Mouse (Mus musculus): ENCODE measurements around the gene Acbd5.
"Not testable (repeated sequence)": the region's sequence is repeated elsewhere in the genome, so short reads cannot be mapped to it uniquely, and the experiment has no call there.

Gene Acbd5

DNA sequence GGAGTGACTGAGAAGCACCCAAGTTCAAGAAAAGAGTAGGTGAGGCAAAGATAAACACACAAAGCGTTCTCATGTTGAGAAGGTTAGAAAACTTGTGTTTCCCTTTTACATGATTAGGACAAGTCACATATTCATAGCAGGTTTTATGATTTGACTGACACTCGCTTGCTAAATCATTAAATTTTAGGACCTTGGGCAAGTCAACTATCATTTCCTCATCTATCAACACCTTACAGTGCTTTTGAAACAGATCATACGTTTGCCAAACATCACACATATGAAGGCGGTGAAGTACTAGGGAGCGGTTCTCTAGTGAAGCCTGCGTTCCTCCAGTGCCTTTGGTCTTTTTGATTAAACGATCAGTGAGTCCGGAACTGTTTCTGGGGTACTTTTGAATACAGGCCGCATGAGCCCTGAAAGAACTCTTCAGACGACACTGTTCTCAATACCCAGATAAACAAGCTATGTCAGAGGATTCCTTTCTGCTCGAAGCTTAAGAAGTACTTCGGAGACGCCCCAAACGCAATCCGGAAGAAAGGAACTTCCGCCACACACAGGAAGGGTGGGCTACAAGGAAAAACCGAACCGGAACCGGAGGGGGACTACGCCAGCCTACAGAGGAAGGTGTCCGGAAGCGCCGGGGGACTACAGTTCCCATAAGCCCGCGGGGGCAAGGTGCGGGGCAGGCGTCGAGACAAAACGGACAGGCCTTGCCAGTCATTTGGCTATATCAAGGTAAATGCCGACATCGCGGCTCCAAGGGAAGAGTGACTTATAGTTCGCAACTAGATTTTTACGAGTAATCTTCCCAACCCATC lies at the start of gene Acbd5:
TSS of gene Acbd5 (plus strand) at position 616 of the 818 bp plus-strand sequence.
- DNase-seq: peak; percentile 89

DNA sequence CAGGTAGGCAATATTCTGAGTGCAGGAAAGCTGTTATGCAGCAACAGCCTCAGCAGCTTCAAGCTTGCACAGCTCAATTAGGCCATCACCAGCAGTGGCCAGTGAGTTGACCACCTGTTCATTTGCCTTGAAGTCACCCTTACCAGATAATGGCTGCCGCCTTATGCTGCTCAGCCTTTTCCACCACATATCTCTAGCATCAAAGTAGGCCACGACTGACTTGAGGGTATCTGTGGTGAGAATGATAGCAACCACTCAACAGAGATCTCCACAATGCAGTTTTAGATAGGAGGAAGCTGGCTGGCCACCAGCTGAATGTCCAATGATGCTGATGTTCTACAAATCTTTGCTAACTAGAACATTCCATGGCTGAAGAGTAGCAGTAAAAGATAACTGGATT lies 48.8 kb upstream of the Acbd5 start:
- no peak for DNase-seq

DNA sequence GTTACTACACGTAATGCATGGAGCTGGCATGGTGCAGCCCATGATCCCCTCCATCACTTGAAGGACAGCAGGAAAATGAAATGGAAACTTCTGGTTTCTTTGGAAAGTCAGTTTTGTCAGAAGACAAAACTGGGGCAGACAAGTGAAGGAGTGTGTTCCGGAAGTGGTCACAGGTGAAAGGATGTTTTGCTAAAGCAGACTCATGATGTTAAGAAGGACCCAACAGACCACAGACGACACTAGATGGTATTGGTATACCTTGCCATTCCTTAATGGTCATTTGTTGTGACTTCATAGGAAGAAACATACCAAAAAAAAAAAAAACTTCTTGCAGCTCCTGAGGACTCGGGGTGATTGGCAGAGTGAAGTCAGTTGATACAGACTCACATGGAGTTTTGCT lies 46.6 kb upstream of the Acbd5 start:
- no peak for DNase-seq

DNA sequence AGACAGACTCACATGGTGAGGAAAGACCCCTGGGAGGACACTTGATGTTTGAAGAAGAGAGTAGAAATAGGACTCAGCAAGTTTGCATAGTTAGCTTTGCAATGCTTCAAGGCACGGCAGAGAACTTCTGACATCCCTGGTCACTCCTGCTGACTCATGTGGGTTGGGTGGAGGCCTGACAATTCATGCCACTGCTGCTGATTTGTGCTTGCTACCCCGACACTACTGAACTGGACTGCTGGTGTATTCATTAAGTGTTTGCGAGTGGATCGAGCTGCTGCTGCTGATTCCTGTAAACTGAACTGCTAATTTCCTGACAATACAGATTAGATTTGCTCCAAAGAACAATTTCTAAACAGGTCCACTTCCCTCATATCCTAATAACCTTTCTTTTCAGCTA lies 46.2 kb upstream of the Acbd5 start:
- no peak for DNase-seq

DNA sequence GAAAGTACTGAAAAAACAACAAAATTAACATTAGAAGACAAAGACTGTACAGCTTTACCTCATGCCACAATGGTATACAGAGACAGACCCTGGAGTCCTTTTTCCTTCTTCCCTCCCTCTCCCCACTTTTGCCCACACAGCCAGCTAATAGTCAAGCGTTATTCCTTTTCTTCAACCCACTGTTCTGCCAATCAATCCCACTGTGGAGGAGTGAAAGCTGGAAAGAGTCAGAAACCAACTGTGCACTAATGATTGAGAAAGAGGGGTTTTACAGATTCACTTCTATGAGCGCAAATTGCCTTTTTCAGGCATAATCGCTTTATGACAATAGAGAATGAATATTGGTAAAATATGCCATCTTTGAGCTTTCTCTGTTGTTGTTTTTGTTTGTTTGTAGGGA lies 44.9 kb upstream of the Acbd5 start:
- no peak for DNase-seq

DNA sequence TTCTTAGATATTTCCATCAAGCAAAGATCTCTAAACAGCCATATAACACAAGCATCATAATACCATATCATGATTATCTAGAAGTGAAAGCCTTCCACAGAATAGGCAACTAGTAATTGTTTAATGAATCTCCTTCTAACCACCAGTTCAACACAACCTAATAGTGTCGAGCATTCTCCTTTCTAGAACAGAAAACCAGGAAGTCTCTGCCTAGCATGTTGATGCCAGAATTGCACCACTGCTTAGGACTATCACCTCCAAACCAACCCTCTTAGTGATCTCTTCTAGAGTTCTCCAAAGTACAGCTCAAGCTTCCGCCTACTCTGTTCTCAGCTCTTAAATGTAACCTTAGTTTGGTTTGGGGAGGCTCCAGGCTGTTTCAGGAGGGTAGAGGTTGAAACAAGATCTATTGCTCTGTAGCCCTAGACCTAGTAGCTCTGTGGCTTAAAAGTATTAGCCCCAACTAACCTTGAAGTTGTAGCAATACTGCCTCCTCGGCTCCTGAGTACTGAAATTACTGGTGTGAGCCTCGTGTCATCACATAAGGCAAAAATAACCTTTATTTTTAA lies 44.2 kb upstream of the Acbd5 start:
- no peak for DNase-seq

DNA sequence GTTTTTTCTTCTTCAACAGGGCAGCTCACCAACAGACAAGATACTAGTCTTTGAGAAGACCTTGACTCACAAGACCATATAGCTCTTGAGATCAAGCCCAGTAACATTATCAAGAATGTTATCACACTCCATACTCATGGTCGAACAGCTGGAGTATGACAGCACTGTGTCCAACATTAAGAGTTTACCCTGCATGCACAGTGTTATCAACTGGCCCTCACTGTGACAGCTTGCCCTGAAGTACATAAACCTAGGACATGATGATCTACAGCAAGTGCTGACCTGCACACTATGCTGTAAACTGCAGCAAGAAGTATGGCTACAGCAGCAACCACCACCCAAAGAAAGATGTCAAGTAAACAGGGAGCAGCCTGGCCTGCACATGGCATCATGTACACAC lies 41.6 kb upstream of the Acbd5 start:
- DNase-seq: no peak

DNA sequence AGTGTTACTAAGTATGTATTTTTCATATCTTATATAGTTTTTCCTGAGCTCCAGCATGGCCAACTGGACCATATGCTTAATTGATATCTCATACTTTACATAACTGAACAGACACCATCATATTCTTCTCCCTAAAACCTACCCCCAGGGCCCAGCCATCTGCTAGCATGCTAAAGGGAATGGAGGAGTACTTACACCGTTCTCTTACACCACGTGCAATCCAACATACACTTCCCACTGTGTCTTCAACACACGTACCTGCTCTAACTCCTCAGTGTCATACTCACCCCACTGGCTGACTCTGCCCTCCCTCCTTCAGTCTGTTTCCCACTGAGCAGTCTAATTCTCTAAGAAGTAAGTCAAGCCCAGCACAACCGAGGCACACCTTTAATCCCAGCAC lies 39.1 kb upstream of the Acbd5 start:
- DNase-seq: no peak

DNA sequence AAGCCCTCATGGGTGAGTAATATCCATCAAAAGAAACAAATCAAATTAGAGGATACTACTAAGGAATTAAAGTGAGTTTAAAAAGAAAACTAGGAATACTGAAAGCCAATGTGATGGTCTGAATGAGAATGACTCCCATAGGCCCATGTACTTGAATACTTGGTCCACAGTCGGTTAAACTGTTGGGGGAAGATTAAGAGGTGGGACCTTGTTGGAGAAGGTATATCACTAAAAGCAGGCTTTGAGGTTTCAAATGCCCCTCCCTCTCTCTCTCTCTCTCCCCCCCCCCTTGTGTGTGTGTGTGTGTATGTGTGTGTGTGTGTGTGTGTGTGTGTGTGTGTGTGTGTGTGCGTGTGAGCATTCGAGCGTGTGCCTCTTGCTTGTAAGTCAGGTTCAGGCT lies 37.3 kb upstream of the Acbd5 start:
- DNase-seq: no peak

DNA sequence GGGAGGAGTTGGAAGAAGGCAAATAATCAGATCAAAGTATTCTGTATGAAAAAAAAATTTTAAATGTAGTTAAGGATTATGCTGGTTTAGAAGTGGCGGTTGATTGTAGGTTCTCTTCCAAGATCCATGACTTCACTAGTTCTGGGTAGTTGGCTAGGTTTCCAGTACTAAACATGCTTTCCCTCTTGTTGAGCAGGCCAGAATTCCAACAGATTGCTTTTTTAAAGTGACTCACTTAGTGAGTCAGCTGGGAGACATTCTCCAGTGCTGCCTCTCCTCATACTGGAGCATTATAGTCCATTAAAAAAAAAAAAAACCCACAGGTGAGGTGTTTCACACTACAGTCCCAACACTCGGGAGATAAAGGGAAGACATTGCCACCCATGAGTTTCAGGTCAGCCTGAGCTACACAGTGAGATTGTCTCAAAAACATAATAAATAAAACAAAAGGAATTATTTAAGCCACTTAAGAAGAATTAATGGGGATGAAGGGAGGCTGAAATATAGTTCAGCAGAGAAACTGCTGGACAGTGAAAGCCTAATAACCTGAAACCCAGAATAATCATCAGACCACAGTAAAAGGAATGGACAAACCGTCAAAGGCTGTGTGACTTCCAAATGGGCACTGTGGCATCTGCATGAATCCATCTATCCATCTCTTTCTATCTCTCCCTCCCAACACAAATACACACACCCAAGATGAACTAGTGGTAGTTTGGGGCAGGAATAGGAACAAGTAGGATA lies 33.1 kb upstream of the Acbd5 start:
- no peak for DNase-seq

DNA sequence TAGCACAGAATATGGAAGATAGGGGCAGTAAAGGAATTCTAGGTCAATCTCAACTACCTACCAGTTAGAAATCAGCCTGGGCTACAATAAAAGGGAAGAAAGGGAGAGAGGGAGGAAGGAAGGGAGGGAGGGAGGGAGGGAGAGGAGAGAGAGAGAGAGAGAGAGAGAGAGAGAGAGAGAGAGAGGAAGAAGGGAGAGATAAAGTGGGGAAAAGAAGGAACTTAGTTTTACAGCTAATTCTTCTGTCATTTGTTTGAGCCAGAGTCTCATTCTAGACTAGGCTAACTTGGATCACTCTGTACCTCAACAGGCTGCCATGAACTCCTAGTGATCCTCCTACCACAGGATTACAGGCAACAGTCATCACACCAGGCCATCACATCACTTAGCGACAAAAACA lies 32.5 kb upstream of the Acbd5 start:
- DNase-seq: no peak

DNA sequence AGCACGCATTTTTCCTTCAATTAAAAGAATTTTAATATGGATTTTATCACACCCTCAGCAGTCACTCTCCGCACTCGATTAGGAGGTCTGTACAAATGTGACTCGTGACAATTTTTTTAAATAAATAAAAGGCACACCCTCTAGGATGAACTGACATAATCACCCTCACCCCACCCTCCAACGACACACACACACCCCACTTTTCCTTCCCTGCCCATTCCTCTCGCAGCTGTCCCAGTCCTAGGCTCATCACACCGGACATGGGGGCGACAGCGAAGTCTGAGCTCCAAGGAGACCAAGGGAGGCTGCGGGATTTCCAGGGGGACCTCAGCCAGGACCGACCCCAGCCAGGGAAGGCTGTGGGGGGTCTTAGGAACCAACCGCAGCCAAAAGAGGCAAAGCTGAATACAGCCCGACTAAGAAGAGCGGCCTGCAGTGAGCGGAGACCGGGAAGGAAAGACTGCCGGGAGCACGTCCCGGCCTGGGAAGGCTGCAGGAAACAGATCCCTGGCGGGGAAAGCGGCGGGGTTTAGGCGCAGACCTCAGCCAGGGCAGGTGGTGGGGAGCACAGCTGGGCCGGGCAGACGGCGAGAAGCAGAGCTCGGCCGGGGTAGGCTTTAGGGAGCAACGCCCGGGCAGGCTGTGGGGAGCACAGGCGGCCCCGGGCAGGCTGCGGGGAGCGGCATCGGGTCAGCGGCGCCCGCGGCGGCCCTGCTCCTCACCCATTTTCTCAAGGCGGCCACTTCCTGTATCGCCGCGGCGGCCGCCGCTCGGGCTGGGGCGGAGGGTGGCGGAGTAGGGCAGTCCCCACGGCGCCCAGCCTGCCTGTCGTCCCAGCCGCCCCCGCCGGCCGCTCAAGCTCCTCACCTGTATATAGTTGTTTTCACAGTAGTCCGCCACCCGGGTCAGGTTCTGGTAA lies 28.6 kb upstream of the Acbd5 start:
- no peak for DNase-seq

DNA sequence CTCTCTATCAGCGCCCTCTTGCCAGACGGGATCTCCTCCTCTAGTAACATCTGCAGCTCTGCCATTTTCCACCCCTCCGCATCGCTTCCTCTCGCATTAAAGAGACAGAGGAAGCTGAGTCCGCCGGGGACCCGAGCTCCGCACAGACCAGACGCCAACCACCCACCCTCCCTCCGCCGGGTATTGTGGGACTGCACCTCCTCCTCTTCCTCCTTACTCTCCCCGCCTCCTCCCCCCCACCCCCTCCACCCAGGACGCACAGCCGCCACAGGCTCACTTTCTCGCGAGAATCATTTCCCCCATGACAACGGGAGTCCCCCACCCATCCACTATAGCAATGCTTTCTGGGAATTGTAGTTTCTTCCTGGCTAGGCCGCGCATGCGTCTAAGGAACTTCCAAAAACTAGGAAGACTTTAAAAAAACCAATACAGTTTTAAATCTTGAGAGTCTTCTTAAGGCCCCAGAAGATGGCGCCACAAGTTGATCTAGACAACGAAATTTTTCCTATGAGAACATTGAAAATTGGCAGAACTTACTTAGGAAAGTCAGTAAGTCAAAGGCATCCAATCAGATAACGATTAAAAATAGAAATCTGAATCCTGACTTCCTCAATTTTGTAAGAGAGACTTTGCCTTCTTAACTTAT lies 27.8 kb upstream of the Acbd5 start, which contains the start of gene Abi1:
TSS of gene Abi1 (minus strand) at position 241 of the 646 bp plus-strand sequence.
- DNase-seq: peak; percentile 87

DNA sequence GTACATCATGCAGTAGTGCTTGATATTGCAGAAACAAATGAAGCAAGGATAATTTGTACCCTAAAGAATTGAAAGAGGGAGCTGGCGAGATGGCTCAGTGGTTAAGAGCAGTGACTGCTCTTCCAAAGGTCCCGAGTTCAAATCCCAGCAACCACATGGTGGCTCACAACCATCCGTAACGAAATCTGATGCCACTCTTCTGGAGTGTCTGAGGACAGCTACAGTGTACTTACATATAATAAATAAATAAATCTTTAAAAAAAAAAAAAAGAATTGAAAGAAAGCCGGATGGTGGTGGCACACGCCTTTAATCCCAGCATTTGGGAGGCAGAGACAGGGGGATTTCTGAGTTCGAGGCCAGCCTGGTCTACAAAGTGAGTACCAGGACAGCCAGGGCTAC lies 27.3 kb upstream of the Acbd5 start:
- not testable (repeated sequence) for DNase-seq

DNA sequence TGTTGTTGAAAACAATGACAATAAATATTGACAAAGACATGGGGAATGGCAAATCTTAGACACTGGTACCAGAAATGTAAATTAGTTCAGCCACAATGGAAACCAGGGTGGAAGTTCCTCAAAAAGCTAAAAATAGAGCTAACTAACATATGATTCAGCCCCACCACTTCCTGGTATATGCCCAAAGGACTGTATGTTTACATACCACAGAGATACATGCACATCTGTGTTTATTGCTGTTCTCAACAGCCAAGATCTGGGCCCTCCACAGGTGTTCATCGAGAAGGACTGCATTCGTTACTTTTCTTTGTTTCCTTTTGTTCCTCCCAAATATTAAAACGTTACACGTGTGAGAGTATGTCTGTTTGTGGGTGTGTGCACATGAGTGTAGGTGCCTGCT lies 26.5 kb upstream of the Acbd5 start:
- no peak for DNase-seq

DNA sequence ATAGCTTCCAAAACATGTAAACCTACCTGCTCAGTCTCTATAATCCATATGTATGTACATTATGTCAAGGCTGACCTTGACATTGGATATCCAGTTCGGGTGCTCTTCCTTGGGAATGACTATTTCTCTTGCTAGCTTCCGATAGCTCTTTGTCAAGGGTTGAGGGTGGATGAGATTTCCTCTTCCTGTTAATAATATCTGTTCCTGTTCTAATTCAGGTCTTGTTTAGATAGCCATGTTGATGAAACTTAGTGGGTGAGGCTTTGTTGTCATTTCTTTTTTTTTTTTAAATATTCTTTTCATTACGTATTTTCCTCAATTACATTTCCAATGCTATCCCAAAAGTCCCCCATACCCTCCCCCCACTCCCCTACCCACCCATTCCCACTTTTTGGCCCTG lies 25.8 kb upstream of the Acbd5 start:
- no peak for DNase-seq

DNA sequence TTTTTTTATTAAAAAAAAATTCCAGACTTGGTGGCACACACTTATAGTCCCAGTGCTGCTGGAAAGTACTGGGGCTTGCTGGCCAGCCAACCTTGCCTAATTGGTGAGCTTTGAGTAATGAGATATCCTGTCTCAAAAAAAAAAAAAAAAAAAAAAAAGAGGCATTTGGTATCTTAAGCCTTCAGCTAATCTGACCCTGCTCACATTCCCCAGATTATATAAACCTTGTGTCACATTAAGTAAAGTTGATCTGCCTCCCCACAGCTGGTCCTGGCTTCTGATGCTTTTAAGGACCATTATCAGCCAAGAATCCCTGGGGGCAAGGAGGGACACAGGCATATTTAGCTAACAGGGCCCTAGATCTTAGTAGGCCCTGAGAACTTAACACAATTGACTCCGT lies 22.3 kb upstream of the Acbd5 start:
- no peak for DNase-seq

DNA sequence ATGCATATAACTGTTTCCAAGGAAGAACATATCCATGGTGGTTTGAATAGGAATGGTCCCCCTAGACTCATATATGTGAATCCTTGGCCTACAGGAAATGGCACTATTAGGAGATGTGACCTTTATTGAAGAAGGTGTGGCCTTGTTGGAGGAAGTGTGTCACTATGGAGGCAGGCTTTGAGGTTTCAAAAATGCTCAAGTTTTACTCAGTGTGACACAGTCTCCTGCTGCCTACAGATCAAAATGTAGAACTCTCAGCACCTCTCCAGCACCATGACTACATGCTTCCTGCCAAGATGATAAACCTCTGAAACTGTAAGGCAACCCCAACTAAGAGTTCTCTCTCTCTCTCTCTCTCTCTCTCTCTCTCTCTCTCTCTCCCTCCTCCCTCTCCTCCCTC lies 20.0 kb upstream of the Acbd5 start:
- no peak for DNase-seq

DNA sequence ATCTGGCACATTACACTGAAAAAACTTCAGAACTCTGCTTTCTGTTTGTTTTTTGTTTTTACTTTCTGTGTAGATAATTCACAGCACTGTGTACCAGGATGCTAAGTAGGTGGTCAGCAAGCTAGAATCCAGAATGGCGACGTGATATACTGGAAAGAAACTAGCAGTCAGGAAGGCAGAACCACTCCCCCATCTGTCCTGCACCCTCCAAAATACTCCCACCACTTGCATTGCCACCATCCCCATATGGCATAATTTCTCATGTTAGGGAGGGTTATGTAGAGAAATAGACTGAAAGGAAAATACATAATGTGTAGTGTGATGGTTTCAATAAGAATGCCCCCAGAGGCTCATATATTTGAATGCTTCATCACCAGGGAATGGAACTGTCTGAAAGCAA lies 16.1 kb upstream of the Acbd5 start:
- no peak for DNase-seq

DNA sequence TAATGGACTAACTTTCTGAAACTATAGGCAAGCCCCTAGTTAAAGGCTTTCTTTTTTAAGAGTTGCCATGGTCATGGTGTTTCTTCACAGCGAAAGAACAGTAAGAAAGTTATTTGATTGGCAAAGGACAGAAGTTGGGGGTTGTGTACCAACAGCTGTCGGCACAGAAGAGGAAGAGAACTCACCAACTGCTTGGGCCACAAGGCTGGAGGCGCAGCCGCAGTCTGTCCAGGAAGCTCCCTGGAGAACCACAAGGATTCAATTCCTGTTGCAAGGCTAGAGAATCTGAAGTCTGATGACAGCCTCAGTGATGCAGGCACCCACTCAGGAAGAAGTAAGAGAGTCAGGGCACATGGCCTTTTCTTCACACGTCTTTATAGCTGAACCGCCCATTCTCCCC lies 15.4 kb upstream of the Acbd5 start:
- no peak for DNase-seq

DNA sequence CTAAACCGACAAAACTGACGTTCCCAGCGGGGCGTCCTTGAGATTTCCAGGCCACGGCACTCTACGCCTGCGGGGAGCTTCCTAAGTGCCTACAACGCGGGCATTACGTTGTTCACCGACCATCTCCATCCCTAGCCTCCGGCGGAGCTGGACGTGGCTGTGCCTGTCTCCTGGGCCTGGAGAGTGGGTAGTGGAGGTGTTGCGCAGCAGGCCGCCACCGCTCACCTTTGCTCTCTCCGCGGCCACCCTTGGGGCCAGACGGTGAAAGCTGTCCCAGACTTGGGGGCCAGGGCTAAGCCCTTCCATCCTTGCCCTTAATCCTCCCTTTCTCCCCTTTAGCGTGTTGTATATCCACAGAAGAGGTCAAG lies 387 bp downstream of the Acbd5 start:
- DNase-seq: no peak
